Mouse (Mus musculus) lung, embryonic 16.5 days (tissue): ENCODE results near the gene Irs2. TPM values are rescaled to one million over a fixed set of nuclear protein-coding genes. Genes with fewer than 3 reads are reported as not detected.

Experiments
- ATAC-seq: fragments of 200-750 bp; cut with Nextera tagmentation; 2 replicates; pipeline ENCODE4 v1.8.0; 2017; ENCODE audit warnings: low read depth, mild to moderate bottlenecking, moderate library complexity
- H3K27ac ChIP-seq: fragments of 300-500 bp; sonication (generic); 2 replicates; pipeline ENCODE4 v1.5.1; 2014; ENCODE audit warnings: mild to moderate bottlenecking, control low read depth, low read length
- H3K27me3 ChIP-seq: fragments of 300-500 bp; sonication (generic); 2 replicates; pipeline ENCODE4 v1.6.1; 2014; ENCODE audit warnings: low read depth, low read length, mixed read lengths; ENCODE audit not compliant: control insufficient read depth, insufficient read depth
- H3K36me3 ChIP-seq: fragments of 300-500 bp; sonication (generic); 2 replicates; pipeline ENCODE4 v1.6.1; 2014; ENCODE audit warnings: low read length; ENCODE audit not compliant: control insufficient read depth, insufficient read depth
- H3K4me1 ChIP-seq: fragments of 300-500 bp; sonication (generic); replicated peaks from 2 replicates; pipeline ENCODE4 v1.6.1; 2014; ENCODE audit warnings: low read length, mixed read lengths; ENCODE audit not compliant: control insufficient read depth, insufficient read depth
- H3K4me2 ChIP-seq: fragments of 300-500 bp; sonication (generic); 2 replicates; pipeline ENCODE4 v1.6.1; 2014; ENCODE audit warnings: low read depth, low read length, control low read depth
- H3K4me3 ChIP-seq: fragments of 300-500 bp; sonication (generic); 2 replicates; pipeline ENCODE4 v1.5.1; 2014; ENCODE audit warnings: mild to moderate bottlenecking, low read length, control low read depth
- H3K9ac ChIP-seq: fragments of 300-500 bp; sonication (generic); 2 replicates; pipeline ENCODE4 v1.6.1; 2014; ENCODE audit warnings: low read length, control low read depth
- H3K9me3 ChIP-seq: fragments of 300-500 bp; sonication (generic); 2 replicates; pipeline ENCODE4 v1.6.1; 2016; ENCODE audit warnings: low read length; ENCODE audit not compliant: control insufficient read depth
- WGBS: fragments of 180-500 bp; shearing (Covaris S2); extraction: QIAGEN DNeasy Blood & Tissue Kit; methylation state at CpG from one replicate; pipeline ENCODE4 v1.1.7; 2014; 5-methylcytosine and 5-hydroxymethylcytosine counted together
- polyA plus RNA-seq: library from polyadenylated mRNA; unstranded; fragments of >200 nt; fragmentation: Nextera tagmentation; extraction: Ambion mirVana; gene quantifications from 2 replicates; pipeline ENCODE4 v1.2.1, GENCODE M21; 2015

The Irs2 gene
- polyA plus RNA-seq, 1 experiment from 2014 or later: 2.8 TPM

GRCm38 (mm10) chr8:10952706-10953105 lies 55.6 kb downstream of the Irs2 start:
- H3K27ac ChIP-seq: no peak overlapping the region
- ATAC-seq: no peak
- no peak overlapping the region for H3K4me2 ChIP-seq
- no peaks in the 10 kb centered on the region for H3K36me3 ChIP-seq
- no peak overlapping the region for H3K4me3 ChIP-seq
- no peak overlapping the region for H3K9ac ChIP-seq
- H3K4me1 ChIP-seq: peaks cover 10% of the 10 kb centered on the region; the same call in 1 of the 2 replicates
- no peaks in the 10 kb centered on the region for H3K9me3 ChIP-seq
- 49% methylated on average over 5 of the region's 5 CpGs for WGBS
- H3K27me3 ChIP-seq: peaks cover 6% of the 10 kb centered on the region; the same call in 1 of the 2 replicates

- WGBS: 85% methylated on average over 2 of the region's 2 CpGs
- no peak overlapping the region for H3K4me3 ChIP-seq
- H3K4me2 ChIP-seq: no peak overlapping the region
- H3K27me3 ChIP-seq: peaks cover 6% of the 10 kb centered on the region; the same call in 1 of the 2 replicates
- H3K4me1 ChIP-seq: peaks cover 8% of the 10 kb centered on the region; the same call in 1 of the 2 replicates
- no peak overlapping the region for H3K9ac ChIP-seq
- ATAC-seq: no peak
- H3K9me3 ChIP-seq: no peaks in the 10 kb centered on the region
- no peak overlapping the region for H3K27ac ChIP-seq
- no peaks in the 10 kb centered on the region for H3K36me3 ChIP-seq
These were observed 56.0 kb downstream of the Irs2 start for GRCm38 (mm10) chr8:10952235-10952634.

- WGBS: 65% methylated on average over 4 of the region's 4 CpGs
- no peak overlapping the region for H3K4me3 ChIP-seq
- no peak overlapping the region for H3K4me2 ChIP-seq
- peaks cover 11% of the 10 kb centered on the region for H3K4me1 ChIP-seq
- peaks cover 3% of the 10 kb centered on the region; the same call in 1 of the 2 replicates for H3K27me3 ChIP-seq
- no peak for ATAC-seq
- no peaks in the 10 kb centered on the region for H3K9me3 ChIP-seq
- H3K36me3 ChIP-seq: no peaks in the 10 kb centered on the region
- H3K9ac ChIP-seq: no peak overlapping the region
- no peak overlapping the region for H3K27ac ChIP-seq
These were observed 56.7 kb downstream of the Irs2 start for GRCm38 (mm10) chr8:10951567-10951966.

- H3K4me1 ChIP-seq: peaks cover 15% of the 10 kb centered on the region
- H3K9me3 ChIP-seq: no peaks in the 10 kb centered on the region
- peak overlapping the region; percentile 55 for H3K4me2 ChIP-seq
- H3K27me3 ChIP-seq: peaks cover 3% of the 10 kb centered on the region; the same call in 1 of the 2 replicates
- peak overlapping the region; percentile 74 for H3K27ac ChIP-seq
- no peaks in the 10 kb centered on the region for H3K36me3 ChIP-seq
- peak; percentile 96 for ATAC-seq
- H3K4me3 ChIP-seq: peak overlapping the region; percentile 30
- WGBS: 2% methylated on average over 23 of the region's 23 CpGs
- peak overlapping the region; percentile 51 for H3K9ac ChIP-seq
These were observed 62.1 kb downstream of the Irs2 start for GRCm38 (mm10) chr8:10945939-10946740.

- H3K9ac ChIP-seq: 0 out of 2 replicates have a peak overlapping the region, but pooled peaks have one; percentile 27
- H3K27me3 ChIP-seq: peaks cover 3% of the 10 kb centered on the region; the same call in 1 of the 2 replicates
- no peaks in the 10 kb centered on the region for H3K9me3 ChIP-seq
- H3K4me1 ChIP-seq: peaks cover 15% of the 10 kb centered on the region
- peak overlapping the region; percentile 55 for H3K4me2 ChIP-seq
- H3K36me3 ChIP-seq: no peaks in the 10 kb centered on the region
- no peak overlapping the region for H3K4me3 ChIP-seq
- no peak for ATAC-seq
- 66% methylated on average over 2 of the region's 2 CpGs for WGBS
- peak overlapping the region; percentile 74 for H3K27ac ChIP-seq
These were observed 62.8 kb downstream of the Irs2 start for GRCm38 (mm10) chr8:10945490-10945889.

- H3K27me3 ChIP-seq: peaks cover 3% of the 10 kb centered on the region; the same call in 1 of the 2 replicates
- H3K4me3 ChIP-seq: no peak overlapping the region
- no peak overlapping the region for H3K9ac ChIP-seq
- H3K27ac ChIP-seq: no peak overlapping the region
- H3K4me1 ChIP-seq: peaks cover 15% of the 10 kb centered on the region
- ATAC-seq: no peak
- H3K36me3 ChIP-seq: no peaks in the 10 kb centered on the region
- H3K9me3 ChIP-seq: no peaks in the 10 kb centered on the region
- H3K4me2 ChIP-seq: no peak overlapping the region
- WGBS: 60% methylated on average over 9 of the region's 9 CpGs
These were observed 64.8 kb downstream of the Irs2 start for GRCm38 (mm10) chr8:10943314-10944060.

GRCm38 (mm10) chr8:10939883-10940282 lies 68.4 kb downstream of the Irs2 start:
- Histone ChIP-seq H3K4me2 (no peak overlapping the region), H3K27me3 (peaks cover 3% of the 10 kb centered on the region; the same call in 1 of the 2 replicates), H3K9ac (no peak overlapping the region), H3K27ac (no peak overlapping the region), H3K4me1 (peaks cover 16% of the 10 kb centered on the region), H3K36me3 (no peaks in the 10 kb centered on the region), H3K9me3 (no peaks in the 10 kb centered on the region), H3K4me3 (no peak overlapping the region)
- 58% methylated on average over 6 of the region's 6 CpGs for WGBS
- ATAC-seq: no peak

GRCm38 (mm10) chr8:10939210-10939782 lies 69.0 kb downstream of the Irs2 start:
- peaks cover 3% of the 10 kb centered on the region; the same call in 1 of the 2 replicates for H3K27me3 ChIP-seq
- H3K4me2 ChIP-seq: no peak overlapping the region
- 67% methylated on average over 3 of the region's 3 CpGs for WGBS
- no peak for ATAC-seq
- H3K4me1 ChIP-seq: peaks cover 17% of the 10 kb centered on the region
- H3K27ac ChIP-seq: no peak overlapping the region
- H3K9ac ChIP-seq: no peak overlapping the region
- H3K9me3 ChIP-seq: no peaks in the 10 kb centered on the region
- H3K36me3 ChIP-seq: no peaks in the 10 kb centered on the region
- no peak overlapping the region for H3K4me3 ChIP-seq

- H3K27me3 ChIP-seq: peaks cover 3% of the 10 kb centered on the region; the same call in 1 of the 2 replicates
- H3K4me2 ChIP-seq: no peak overlapping the region
- ATAC-seq: no peak
- H3K36me3 ChIP-seq: no peaks in the 10 kb centered on the region
- H3K9ac ChIP-seq: no peak overlapping the region
- H3K4me3 ChIP-seq: no peak overlapping the region
- no peak overlapping the region for H3K27ac ChIP-seq
- no peaks in the 10 kb centered on the region for H3K9me3 ChIP-seq
- WGBS: 86% methylated on average over 6 of the region's 6 CpGs
- H3K4me1 ChIP-seq: peaks cover 17% of the 10 kb centered on the region
These were observed 70.0 kb downstream of the Irs2 start for GRCm38 (mm10) chr8:10938284-10938683.
